Mouse (Mus musculus): ENCODE data around the gene Phyhipl. TPM values are rescaled to one million over a fixed set of nuclear protein-coding genes. Genes with fewer than 3 reads are reported as not detected.
A peak's percentile ranks its signal among the peaks of the same experiment; 100 is the strongest.

Gene Phyhipl
- polyA plus RNA-seq (2012; rRNA removed): 179 and 194 TPM in 2 replicates

GRCm38 (mm10) chr10:70655828-70656227 lies at the start of gene Phyhipl:
Phyhipl (minus strand) TSS chr10:70655965.
- DNase-seq (ENCODE audit: extremely low spot score in 1 of 2, low spot score in 1 of 2): no peak

GRCm38 (mm10) chr10:70703211-70703610 lies 47.4 kb upstream of the Phyhipl start:
- no peak for DNase-seq (ENCODE audit: extremely low spot score in 1 of 2, low spot score in 1 of 2)

GRCm38 (mm10) chr10:70699581-70699980 lies 43.8 kb upstream of the Phyhipl start:
- no peak for DNase-seq (ENCODE audit: extremely low spot score in 1 of 2, low spot score in 1 of 2)

GRCm38 (mm10) chr10:70698014-70698413 lies 42.2 kb upstream of the Phyhipl start:
- DNase-seq (ENCODE audit: extremely low spot score in 1 of 2, low spot score in 1 of 2): no peak

GRCm38 (mm10) chr10:70696748-70697585 lies 41.2 kb upstream of the Phyhipl start:
- DNase-seq (ENCODE audit: extremely low spot score in 1 of 2, low spot score in 1 of 2): no peak

- no peak for DNase-seq (ENCODE audit: extremely low spot score in 1 of 2, low spot score in 1 of 2)
Measured at GRCm38 (mm10) chr10:70689346-70689745, 33.6 kb upstream of the Phyhipl start.

- DNase-seq (ENCODE audit: extremely low spot score in 1 of 2, low spot score in 1 of 2): no peak
Measured at GRCm38 (mm10) chr10:70688881-70689280, 33.1 kb upstream of the Phyhipl start.

- DNase-seq (ENCODE audit: extremely low spot score in 1 of 2, low spot score in 1 of 2): no peak
Measured at GRCm38 (mm10) chr10:70686941-70687703, 31.4 kb upstream of the Phyhipl start.

GRCm38 (mm10) chr10:70686505-70686904 lies 30.7 kb upstream of the Phyhipl start:
- peak; percentile 53 to 62 for DNase-seq (ENCODE audit: extremely low spot score in 1 of 2, low spot score in 1 of 2)

GRCm38 (mm10) chr10:70683508-70683907 lies 27.7 kb upstream of the Phyhipl start:
- no peak for DNase-seq (ENCODE audit: extremely low spot score in 1 of 2, low spot score in 1 of 2)

GRCm38 (mm10) chr10:70677946-70678345 lies 22.2 kb upstream of the Phyhipl start:
- no peak for DNase-seq (ENCODE audit: extremely low spot score in 1 of 2, low spot score in 1 of 2)

- no peak for DNase-seq (ENCODE audit: extremely low spot score in 1 of 2, low spot score in 1 of 2)
Measured at GRCm38 (mm10) chr10:70656272-70656671, 507 bp upstream of the Phyhipl start.

GRCm38 (mm10) chr10:70654655-70655054 lies 1.1 kb downstream of the Phyhipl start:
- no peak for DNase-seq (ENCODE audit: extremely low spot score in 1 of 2, low spot score in 1 of 2)

- DNase-seq (ENCODE audit: extremely low spot score in 1 of 2, low spot score in 1 of 2): no peak
Measured at GRCm38 (mm10) chr10:70654139-70654538, 1.6 kb downstream of the Phyhipl start.

GRCm38 (mm10) chr10:70651769-70652648 lies 3.8 kb downstream of the Phyhipl start:
- DNase-seq (ENCODE audit: extremely low spot score in 1 of 2, low spot score in 1 of 2): no peak

GRCm38 (mm10) chr10:70648831-70649230 lies 6.9 kb downstream of the Phyhipl start:
- peak; percentile 66 to 77 for DNase-seq (ENCODE audit: extremely low spot score in 1 of 2, low spot score in 1 of 2)

GRCm38 (mm10) chr10:70643131-70643530 lies 12.6 kb downstream of the Phyhipl start:
- no peak for DNase-seq (ENCODE audit: extremely low spot score in 1 of 2, low spot score in 1 of 2)

GRCm38 (mm10) chr10:70640896-70641596 lies 14.7 kb downstream of the Phyhipl start:
- no peak for DNase-seq (ENCODE audit: extremely low spot score in 1 of 2, low spot score in 1 of 2)

- no peak for DNase-seq (ENCODE audit: extremely low spot score in 1 of 2, low spot score in 1 of 2)
Measured at GRCm38 (mm10) chr10:70640075-70640737, 15.6 kb downstream of the Phyhipl start.
